25 mouse cellular contexts compared by ENCODE assay signal in the genomic region with DNA sequence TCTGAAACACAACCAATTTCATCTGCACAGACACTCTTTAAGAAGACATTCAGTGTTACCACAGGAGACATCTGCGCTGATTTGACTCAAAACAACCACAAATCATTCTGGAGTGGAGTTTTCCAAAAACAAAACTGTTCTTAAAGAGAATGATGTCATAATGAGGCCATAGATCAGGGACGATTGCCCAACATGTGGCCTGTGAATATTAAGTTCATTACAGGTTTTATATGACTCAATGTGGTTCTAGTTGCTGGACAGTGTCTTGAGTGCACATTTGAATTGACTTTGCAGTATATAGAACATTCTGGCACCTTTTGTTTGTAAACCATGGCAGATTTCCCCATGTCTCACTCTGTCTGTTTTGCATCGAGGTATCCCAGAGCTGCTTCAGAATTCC.
A peak's percentile ranks its signal among the peaks of the same experiment; 100 is the strongest.
DNase-seq lines count a peak whose midpoint lies in the region; ATAC-seq and TF ChIP-seq lines count a peak whose summit lies in the region.
"Had no signal": no experiment of that assay in that cellular context is flagged by ENCODE, and none has a peak within 500 bp of the region (broad histone marks: within the 10 kb centered on the region; RNA-seq: fewer than 3 reads in every experiment).

No protein-coding gene starts in this region.

- H3K36me3 ChIP-seq in lung, postnatal 0 days (ENCODE audit: insufficient read depth, low read length): no peaks in the 10 kb centered on the region
- H3K36me3 ChIP-seq in intestine, embryonic 16.5 days (ENCODE audit: control insufficient read depth, insufficient read depth, low read length): no peaks in the 10 kb centered on the region
- H3K36me3 ChIP-seq: embryonic facial prominence, embryonic 15.5 days; heart, embryonic 12.5 days; kidney, embryonic 15.5 days; limb, embryonic 13.5 days; liver, embryonic 15.5 days; midbrain, embryonic 13.5 days had no signal

- DNase-seq in adrenal gland, adult 2 months: peak; percentile 64
- DNase-seq in adrenal gland, postnatal 4 days (ENCODE audit: low spot score in 2 of 2): no peak
- DNase-seq in lung, postnatal 0 days (ENCODE audit: low spot score): peak; percentile 28
- no peak for DNase-seq in lung, adult 18-20 months
- DNase-seq in adrenal gland, postnatal 36 days: peak; percentile 3 to 24
- no peak for DNase-seq in cerebellum, adult 11 months
- DNase-seq in gastrocnemius, postnatal 25 days: no peak
- DNase-seq: cerebellum, adult 8-10 months; cerebellum, postnatal 36 days; embryo, embryonic 11 days; heart, adult 18-20 months; heart, postnatal 10 days; kidney, adult 11 months; kidney, postnatal 36 days; lung, postnatal 14 days; thymus, adult 2 months had no signal

- no peak overlapping the region for H3K4me3 ChIP-seq in lung, postnatal 0 days (ENCODE audit: low read depth, low read length)
- no peak overlapping the region for H3K4me3 ChIP-seq in intestine, embryonic 16.5 days (ENCODE audit: low read length)
- H3K4me3 ChIP-seq: embryonic facial prominence, embryonic 15.5 days; heart, embryonic 12.5 days; kidney, embryonic 15.5 days; limb, embryonic 13.5 days; liver, embryonic 15.5 days; megakaryocyte, embryonic 14.5 days; midbrain, embryonic 13.5 days had no signal

- TF ChIP-seq CTCF in lung, postnatal 0 days (IDR thresholded peaks at IDR 0.05): no peak

- no peak overlapping the region for H3K4me2 ChIP-seq in lung, postnatal 0 days (replicated peaks; ENCODE audit: low read depth, low read length)
- H3K4me2 ChIP-seq in intestine, embryonic 16.5 days (ENCODE audit: low read depth, low read length): no peak overlapping the region
- H3K4me2 ChIP-seq: embryonic facial prominence, embryonic 15.5 days; heart, embryonic 12.5 days; kidney, embryonic 15.5 days; limb, embryonic 13.5 days; liver, embryonic 15.5 days; midbrain, embryonic 13.5 days had no signal

- no peaks in the 10 kb centered on the region for H3K4me1 ChIP-seq in lung, postnatal 0 days (ENCODE audit: insufficient read depth, low read depth, low read length)
- no peaks in the 10 kb centered on the region for H3K4me1 ChIP-seq in intestine, embryonic 16.5 days (ENCODE audit: control insufficient read depth, insufficient read depth, low read length)
- H3K4me1 ChIP-seq: embryonic facial prominence, embryonic 15.5 days; heart, embryonic 12.5 days; kidney, embryonic 15.5 days; limb, embryonic 13.5 days; liver, embryonic 15.5 days; megakaryocyte, embryonic 14.5 days; midbrain, embryonic 13.5 days had no signal

- no peaks in the 10 kb centered on the region for H3K9me3 ChIP-seq in lung, postnatal 0 days (ENCODE audit: low read length)
- H3K9me3 ChIP-seq in intestine, embryonic 16.5 days (ENCODE audit: control insufficient read depth, low read length): no peaks in the 10 kb centered on the region
- H3K9me3 ChIP-seq: embryonic facial prominence, embryonic 15.5 days; heart, embryonic 12.5 days; kidney, embryonic 15.5 days; limb, embryonic 13.5 days; liver, embryonic 15.5 days; megakaryocyte, embryonic 14.5 days; midbrain, embryonic 13.5 days had no signal

- H3K27me3 ChIP-seq in lung, postnatal 0 days (replicated peaks; ENCODE audit: insufficient read depth, low read length): no peaks in the 10 kb centered on the region
- no peaks in the 10 kb centered on the region for H3K27me3 ChIP-seq in intestine, embryonic 16.5 days (replicated peaks; ENCODE audit: control insufficient read depth, insufficient read depth, low read length)
- H3K27me3 ChIP-seq: embryonic facial prominence, embryonic 15.5 days; heart, embryonic 12.5 days; kidney, embryonic 15.5 days; limb, embryonic 13.5 days; liver, embryonic 15.5 days; megakaryocyte, embryonic 14.5 days; midbrain, embryonic 13.5 days had no signal

- 0 out of 2 replicates have a peak, but pooled peaks have one; percentile 28 for ATAC-seq in lung, postnatal 0 days
- no peak for ATAC-seq in intestine, embryonic 16.5 days
- ATAC-seq: midbrain, embryonic 13.5 days had no signal

- no peak for TF ChIP-seq EP300 in lung, postnatal 0 days (IDR thresholded peaks at IDR 0.05)

- WGBS in lung, postnatal 0 days: 69% methylated on average over 3 of the region's 3 CpGs
- WGBS in intestine, embryonic 16.5 days: 65% methylated on average over 3 of the region's 3 CpGs

- no peak overlapping the region for H3K27ac ChIP-seq in lung, postnatal 0 days (ENCODE audit: low read length)
- no peak overlapping the region for H3K27ac ChIP-seq in intestine, embryonic 16.5 days (ENCODE audit: low read length)
- H3K27ac ChIP-seq: embryonic facial prominence, embryonic 15.5 days; kidney, embryonic 15.5 days; limb, embryonic 13.5 days; liver, embryonic 15.5 days; midbrain, embryonic 13.5 days; stomach, postnatal 0 days had no signal

- no peak overlapping the region for H3K9ac ChIP-seq in lung, postnatal 0 days (replicated peaks; ENCODE audit: low read depth)
- H3K9ac ChIP-seq in intestine, embryonic 16.5 days (ENCODE audit: low read depth, low read length): no peak overlapping the region
- H3K9ac ChIP-seq: embryonic facial prominence, embryonic 15.5 days; heart, embryonic 12.5 days; kidney, embryonic 15.5 days; limb, embryonic 13.5 days; liver, embryonic 15.5 days; midbrain, embryonic 13.5 days had no signal

Comparison
In these comparisons a context has a peak if more than half of its experiments do, and no peak if none do; other contexts are left out.
1. DNase-seq: peak in adrenal gland, adult 2 months (single experiment), lung, postnatal 0 days (single experiment) and adrenal gland, postnatal 36 days (2 of 2); none in adrenal gland, postnatal 4 days (0 of 2), lung, adult 18-20 months (0 of 2), cerebellum, adult 11 months (single experiment) and gastrocnemius, postnatal 25 days (single experiment).